Comparison of ENCODE assay signal across 16 mouse cellular contexts in the genomic region with DNA sequence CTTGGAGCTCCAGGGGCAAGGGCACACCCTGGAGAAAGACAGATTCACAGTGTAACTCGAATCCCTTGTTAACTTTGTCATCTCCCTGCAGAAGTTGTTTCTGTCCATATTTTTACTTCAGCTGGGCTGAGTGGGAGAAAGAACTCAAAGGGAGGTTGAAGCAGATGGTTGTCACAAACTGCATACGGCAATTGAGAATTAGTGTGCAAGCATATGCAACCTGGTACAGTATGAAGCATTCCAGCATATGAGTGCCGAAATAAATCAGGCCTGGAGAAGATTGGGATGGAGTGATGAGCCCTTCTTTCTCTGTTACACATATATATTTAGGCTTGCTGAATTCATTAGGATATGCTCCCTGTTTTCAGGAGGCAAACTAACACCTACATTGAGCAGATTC.
DNase-seq lines count a peak whose midpoint lies in the region; ATAC-seq and TF ChIP-seq lines count a peak whose summit lies in the region.
"Had no signal": no experiment of that assay in that cellular context is flagged by ENCODE, and none has a peak within 500 bp of the region (broad histone marks: within the 10 kb centered on the region; RNA-seq: fewer than 3 reads in every experiment).

No protein-coding gene starts in this region.

- ATAC-seq in liver, postnatal 0 days, result no peak
- ATAC-seq: inflammation-experienced regulatory T-cells, adult 6 months had no signal

- no peaks in the 10 kb centered on the region for H3K9me3 ChIP-seq in liver, postnatal 0 days (ENCODE audit: low read length)
- H3K9me3 ChIP-seq: heart, embryonic 15.5 days; hindbrain, embryonic 10.5 days had no signal

- peak; percentile 81 for DNase-seq in right cerebral cortex, adult 18-20 months
- no peak for DNase-seq in right cerebral cortex, postnatal 4 days
- DNase-seq in layer of hippocampus, adult 18-20 months (ENCODE audit: low spot score in 2 of 2), result peak; percentile 78 to 92
- DNase-seq in left cerebral cortex, adult 8-10 months (ENCODE audit: low spot score in 2 of 2), result peak; percentile 15 to 81
- no peak for DNase-seq in gastrocnemius, postnatal 25 days
- DNase-seq in thymus, postnatal 36 days, result no peak
- no peak for DNase-seq in liver, postnatal 0 days
- DNase-seq: cerebellum, adult 8-10 months; heart, adult 18-20 months; lung, postnatal 10 days; thymus, adult 18-20 months had no signal

- WGBS in liver, postnatal 0 days (ENCODE audit: insufficient replicate concordance), result 70% methylated on average over 3 of the region's 3 CpGs

- no peaks in the 10 kb centered on the region for H3K27me3 ChIP-seq in liver, postnatal 0 days (ENCODE audit: insufficient read depth, low read length)
- H3K27me3 ChIP-seq: heart, embryonic 15.5 days had no signal

- TF ChIP-seq EP300 in liver, postnatal 0 days (IDR thresholded peaks at IDR 0.05; ENCODE audit: low read depth), result no peak

- no peaks in the 10 kb centered on the region for H3K4me1 ChIP-seq in liver, postnatal 0 days (ENCODE audit: insufficient read depth)
- H3K4me1 ChIP-seq: heart, embryonic 15.5 days; hindbrain, embryonic 10.5 days had no signal

- H3K4me3 ChIP-seq in liver, postnatal 0 days (ENCODE audit: low read depth, low read length), result no peak overlapping the region
- H3K4me3 ChIP-seq: heart, embryonic 15.5 days; hindbrain, embryonic 10.5 days had no signal

- no peak for TF ChIP-seq CTCF in liver, postnatal 0 days (IDR thresholded peaks at IDR 0.05; ENCODE audit: low read depth)

- no peaks in the 10 kb centered on the region for H3K36me3 ChIP-seq in liver, postnatal 0 days (replicated peaks; ENCODE audit: insufficient read depth, low read length)
- H3K36me3 ChIP-seq: heart, embryonic 15.5 days; hindbrain, embryonic 10.5 days had no signal

- no peak overlapping the region for H3K4me2 ChIP-seq in liver, postnatal 0 days (ENCODE audit: low read depth, low read length)
- H3K4me2 ChIP-seq: heart, embryonic 15.5 days had no signal

- H3K27ac ChIP-seq in liver, postnatal 0 days (ENCODE audit: low read depth), result no peak overlapping the region
- H3K27ac ChIP-seq: heart, embryonic 15.5 days; hindbrain, embryonic 10.5 days; kidney, postnatal 0 days; liver, embryonic 14.5 days had no signal

- no peak overlapping the region for H3K9ac ChIP-seq in liver, postnatal 0 days (replicated peaks)
- H3K9ac ChIP-seq: heart, embryonic 15.5 days; liver, embryonic 14.5 days had no signal

Comparison
In these comparisons a context has a peak if more than half of its experiments do, and no peak if none do; other contexts are left out.
1. DNase-seq: peak in right cerebral cortex, adult 18-20 months (single experiment), layer of hippocampus, adult 18-20 months (2 of 2) and left cerebral cortex, adult 8-10 months (2 of 2); none in right cerebral cortex, postnatal 4 days (single experiment), gastrocnemius, postnatal 25 days (single experiment), thymus, postnatal 36 days (0 of 2) and liver, postnatal 0 days (single experiment).